Mouse (Mus musculus) G1E-ER4 (cell line): ENCODE measurements around the gene Ttll9. TPM values are rescaled to one million over a fixed set of nuclear protein-coding genes. Genes with fewer than 3 reads are reported as not detected.

Source experiments
- GATA1 ChIP-seq: IDR thresholded peaks from one replicate; pipeline ENCODE4 v1.8.0; 2012; ENCODE audit warnings: low read length, inconsistent platforms
- polyA plus RNA-seq: library from polyadenylated mRNA; stranded (reverse); fragments of >175 nt; gene quantifications from 2 replicates; pipeline ENCODE4 v1.2.3, GENCODE M21; 2012

Ttll9 gene
- polyA plus RNA-seq, 1 experiment, result not detected

- no peak for TF ChIP-seq GATA1
Measured at GRCm38 (mm10) chr2:153026052-153026451, 63.8 kb downstream of the Ttll9 start.

GRCm38 (mm10) chr2:153027501-153027900 lies 65.2 kb downstream of the Ttll9 start:
- no peak for TF ChIP-seq GATA1

GRCm38 (mm10) chr2:153030422-153030821 lies 68.1 kb downstream of the Ttll9 start:
- no peak for TF ChIP-seq GATA1

- no peak for TF ChIP-seq GATA1
Measured at GRCm38 (mm10) chr2:153031126-153032082, 69.1 kb downstream of the Ttll9 start, which contains the start of gene Xkr7. Gene Xkr7, plus strand, starts transcription at chr2:153031852.

- TF ChIP-seq GATA1, result no peak
Measured at GRCm38 (mm10) chr2:153032083-153032842, 70.0 kb downstream of the Ttll9 start.

- no peak for TF ChIP-seq GATA1
Measured at GRCm38 (mm10) chr2:153032973-153033372, 70.7 kb downstream of the Ttll9 start.

GRCm38 (mm10) chr2:153033545-153034230 lies 71.4 kb downstream of the Ttll9 start:
- TF ChIP-seq GATA1, result no peak

GRCm38 (mm10) chr2:153036690-153037089 lies 74.4 kb downstream of the Ttll9 start:
- no peak for TF ChIP-seq GATA1

GRCm38 (mm10) chr2:153043886-153044285 lies 81.6 kb downstream of the Ttll9 start:
- no peak for TF ChIP-seq GATA1

GRCm38 (mm10) chr2:153045884-153046299 lies 83.6 kb downstream of the Ttll9 start:
- no peak for TF ChIP-seq GATA1

- TF ChIP-seq GATA1, result no peak
Measured at GRCm38 (mm10) chr2:153047828-153048465, 85.7 kb downstream of the Ttll9 start.

GRCm38 (mm10) chr2:153049288-153049996 lies 87.2 kb downstream of the Ttll9 start:
- TF ChIP-seq GATA1, result no peak

- no peak for TF ChIP-seq GATA1
Measured at GRCm38 (mm10) chr2:153049997-153050358, 87.7 kb downstream of the Ttll9 start.

- TF ChIP-seq GATA1, result no peak
Measured at GRCm38 (mm10) chr2:153051095-153051494, 88.8 kb downstream of the Ttll9 start.

- no peak for TF ChIP-seq GATA1
Measured at GRCm38 (mm10) chr2:153051537-153051936, 89.3 kb downstream of the Ttll9 start.
